Mouse (Mus musculus) kidney, embryonic 16.5 days (tissue): ENCODE measurements around the gene Ica1l. TPM values are rescaled to one million over a fixed set of nuclear protein-coding genes. Genes with fewer than 3 reads are reported as not detected.
"Not testable (repeated sequence)": the region's sequence is repeated elsewhere in the genome, so short reads cannot be mapped to it uniquely, and the experiment has no call there.

Experiments
- ATAC-seq: fragments of 200-750 bp; cut with Nextera tagmentation; 2 replicates; pipeline ENCODE4 v1.8.0; 2017; ENCODE audit warnings: moderate TSS enrichment; ENCODE audit not compliant: low FRiP score, low TSS enrichment
- H3K27ac ChIP-seq: fragments of 300-500 bp; sonication (generic); 2 replicates; pipeline ENCODE4 v1.5.1; 2014; ENCODE audit warnings: low read length
- H3K27me3 ChIP-seq: fragments of 300-500 bp; sonication (generic); 2 replicates; pipeline ENCODE4 v1.6.1; 2014; ENCODE audit warnings: low read length, control low read depth, mixed read lengths; ENCODE audit not compliant: insufficient read depth
- H3K36me3 ChIP-seq: fragments of 300-500 bp; sonication (generic); 2 replicates; pipeline ENCODE4 v1.6.1; 2014; ENCODE audit warnings: low read length, control low read depth, mixed read lengths; ENCODE audit not compliant: insufficient read depth
- H3K4me1 ChIP-seq: fragments of 300-500 bp; sonication (generic); 2 replicates; pipeline ENCODE4 v1.6.1; 2014; ENCODE audit warnings: low read length, control low read depth, mixed read lengths; ENCODE audit not compliant: insufficient read depth
- H3K4me2 ChIP-seq: fragments of 300-500 bp; sonication (generic); replicated peaks from 2 replicates; pipeline ENCODE4 v1.6.1; 2014; ENCODE audit warnings: low read depth, low read length
- H3K4me3 ChIP-seq: fragments of 300-500 bp; sonication (generic); 2 replicates; pipeline ENCODE4 v1.5.1; 2014; ENCODE audit warnings: mild to moderate bottlenecking, low read length
- H3K9ac ChIP-seq: fragments of 300-500 bp; sonication (generic); replicated peaks from 2 replicates; pipeline ENCODE4 v1.6.1; 2014; ENCODE audit warnings: low read length
- H3K9me3 ChIP-seq: fragments of 300-500 bp; sonication (generic); 2 replicates; pipeline ENCODE4 v1.6.1; 2016; ENCODE audit warnings: low read length, control low read depth
- WGBS: fragments of 180-500 bp; shearing (Covaris S2); extraction: QIAGEN DNeasy Blood & Tissue Kit; methylation state at CpG from one replicate; pipeline ENCODE4 v1.1.7; 2014; 5-methylcytosine and 5-hydroxymethylcytosine counted together
- polyA plus RNA-seq: library from polyadenylated mRNA; unstranded; fragments of >200 nt; fragmentation: Nextera tagmentation; extraction: Ambion mirVana; gene quantifications from 2 replicates; pipeline ENCODE4 v1.2.1, GENCODE M21; 2015

Gene Ica1l
- polyA plus RNA-seq, result 0.69 and 0.91 TPM in 2 replicates

GRCm38 (mm10) chr1:60042796-60043469 lies at the start of gene Ica1l:
Gene Ica1l, minus strand, starts transcription at chr1:60043184.
- ATAC-seq, result peak; percentile 92
- Histone ChIP-seq H3K4me3 (peak within 1 kb of the TSS; percentile 72), H3K4me2 (peak within 1 kb of the TSS; percentile 96), H3K36me3 (no peaks in the 10 kb centered on the region), H3K4me1 (peaks cover 6% of the 10 kb centered on the region; the same call in 1 of the 2 replicates), H3K27me3 (peaks cover 15% of the 10 kb centered on the region), H3K27ac (no peak within 1 kb of the TSS), H3K9ac (peak within 1 kb of the TSS; percentile 81), H3K9me3 (no peaks in the 10 kb centered on the region)
- under 1% methylated on average over 99 of the region's 99 CpGs for WGBS

GRCm38 (mm10) chr1:60076411-60076810 lies 33.4 kb upstream of the Ica1l start:
- Histone ChIP-seq H3K4me3 (no peak overlapping the region), H3K4me1 (no peaks in the 10 kb centered on the region), H3K27me3 (no peaks in the 10 kb centered on the region), H3K27ac (no peak overlapping the region), H3K9ac (no peak overlapping the region), H3K36me3 (peaks cover 29% of the 10 kb centered on the region), H3K9me3 (no peaks in the 10 kb centered on the region), H3K4me2 (no peak overlapping the region)
- no peak for ATAC-seq
- WGBS, result 71% methylated on average over 6 of the region's 6 CpGs

GRCm38 (mm10) chr1:60075590-60075989 lies 32.6 kb upstream of the Ica1l start:
- no peak overlapping the region for H3K27ac ChIP-seq
- no peak overlapping the region for H3K4me2 ChIP-seq
- H3K36me3 ChIP-seq, result peaks cover 26% of the 10 kb centered on the region
- no peaks in the 10 kb centered on the region for H3K4me1 ChIP-seq
- 50% methylated on average over 3 of the region's 3 CpGs for WGBS
- H3K4me3 ChIP-seq, result no peak overlapping the region
- H3K9me3 ChIP-seq, result no peaks in the 10 kb centered on the region
- no peak overlapping the region for H3K9ac ChIP-seq
- ATAC-seq, result no peak
- no peaks in the 10 kb centered on the region for H3K27me3 ChIP-seq

GRCm38 (mm10) chr1:60074935-60075334 lies 32.0 kb upstream of the Ica1l start:
- H3K27ac ChIP-seq, result no peak overlapping the region
- WGBS, result 79% methylated on average over 2 of the region's 2 CpGs

DNA sequence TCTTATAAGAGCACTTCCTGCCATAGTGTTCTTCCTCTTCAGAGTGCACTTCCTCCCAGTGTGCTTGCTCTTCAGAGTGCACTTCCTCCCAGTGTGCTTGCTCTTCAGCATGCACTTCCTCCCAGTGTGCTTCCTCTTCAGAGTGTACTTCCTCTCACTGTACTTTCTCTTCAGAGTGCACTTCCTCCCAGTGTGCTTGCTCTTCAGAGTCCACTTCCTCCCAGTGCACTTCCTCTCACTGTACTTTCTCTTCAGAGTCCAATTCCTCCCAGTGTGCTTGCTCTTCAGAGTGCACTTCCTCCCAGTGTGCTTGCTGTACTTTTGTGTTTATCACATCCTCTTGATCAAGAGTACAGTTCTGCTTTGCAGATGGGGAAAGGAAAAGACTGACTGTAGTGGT lies 27.7 kb upstream of the Ica1l start:
- not testable (repeated sequence) for ATAC-seq, H3K27ac ChIP-seq, H3K27me3 ChIP-seq, H3K9ac ChIP-seq, H3K4me1 ChIP-seq, H3K36me3 ChIP-seq, H3K9me3 ChIP-seq, H3K4me3 ChIP-seq, H3K4me2 ChIP-seq

More at GRCm38 (mm10) chr1:60074935-60075334, 32.0 kb upstream of the Ica1l start:
- ATAC-seq, result no peak
- no peak overlapping the region for H3K4me2 ChIP-seq
- no peak overlapping the region for H3K9ac ChIP-seq
- H3K9me3 ChIP-seq, result no peaks in the 10 kb centered on the region
- H3K4me1 ChIP-seq, result no peaks in the 10 kb centered on the region
- H3K4me3 ChIP-seq, result no peak overlapping the region
- H3K36me3 ChIP-seq, result peaks cover 26% of the 10 kb centered on the region
- H3K27me3 ChIP-seq, result no peaks in the 10 kb centered on the region

DNA sequence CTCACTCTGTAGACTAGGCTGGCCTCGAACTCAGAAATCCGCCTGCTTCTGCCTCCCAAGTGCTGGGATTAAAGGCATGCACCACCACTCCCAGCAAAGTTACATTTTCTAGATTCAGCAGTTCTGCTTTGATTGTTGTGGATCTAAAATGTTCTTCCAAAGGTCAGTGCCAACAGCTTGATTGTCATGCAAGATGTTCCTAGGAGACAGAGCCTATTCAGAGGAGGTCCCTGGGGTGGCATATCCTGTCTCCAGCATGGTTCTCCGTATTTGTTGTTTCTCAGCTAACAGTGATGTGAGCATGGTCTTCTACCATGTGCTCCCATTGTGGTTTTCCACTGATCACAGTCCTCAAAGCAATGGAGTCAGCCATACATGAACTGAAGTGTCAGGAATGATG lies 13.3 kb upstream of the Ica1l start:
- Histone ChIP-seq H3K27me3 (no peaks in the 10 kb centered on the region), H3K9me3 (no peaks in the 10 kb centered on the region), H3K4me2 (no peak overlapping the region), H3K9ac (no peak overlapping the region), H3K4me1 (no peaks in the 10 kb centered on the region), H3K36me3 (no peaks in the 10 kb centered on the region), H3K4me3 (no peak overlapping the region), H3K27ac (no peak overlapping the region)
- 80% methylated on average over 3 of the region's 3 CpGs for WGBS
- no peak for ATAC-seq

DNA sequence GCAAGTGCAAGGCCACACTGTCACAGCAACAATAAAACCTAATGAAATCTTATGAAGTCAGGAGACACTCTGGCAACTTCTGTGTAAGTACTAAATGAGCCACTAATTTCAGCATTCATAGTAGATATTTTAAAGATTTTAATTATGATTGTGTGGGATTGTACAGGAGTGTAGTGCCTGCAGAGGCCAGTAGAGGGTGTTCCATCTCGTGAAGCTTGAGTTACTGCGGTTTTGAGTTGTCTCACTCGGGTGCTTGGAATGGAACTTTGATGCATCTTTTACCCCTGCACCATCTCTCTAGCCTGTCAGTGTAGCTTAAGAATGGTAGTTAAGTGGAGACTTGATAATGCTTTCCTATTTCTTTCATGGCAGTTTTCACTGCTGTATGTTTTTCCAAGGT lies 11.7 kb upstream of the Ica1l start:
- no peak for ATAC-seq

GRCm38 (mm10) chr1:60047481-60047880 lies 4.5 kb upstream of the Ica1l start:
- not testable (repeated sequence) for ATAC-seq, H3K4me1 ChIP-seq, H3K36me3 ChIP-seq, H3K4me2 ChIP-seq, H3K9ac ChIP-seq, H3K4me3 ChIP-seq, H3K9me3 ChIP-seq, H3K27ac ChIP-seq
- WGBS, result 91% methylated on average over 5 of the region's 5 CpGs
- H3K27me3 ChIP-seq, result peaks cover 11% of the 10 kb centered on the region

More for the DNA sequence above, 11.7 kb upstream of the Ica1l start:
- H3K4me1 ChIP-seq, result no peaks in the 10 kb centered on the region
- no peak overlapping the region for H3K4me3 ChIP-seq
- no peak overlapping the region for H3K9ac ChIP-seq
- no peaks in the 10 kb centered on the region for H3K9me3 ChIP-seq
- no peak overlapping the region for H3K4me2 ChIP-seq
- H3K36me3 ChIP-seq, result no peaks in the 10 kb centered on the region
- no peaks in the 10 kb centered on the region for H3K27me3 ChIP-seq
- no peak overlapping the region for H3K27ac ChIP-seq
- 38% methylated on average over 3 of the region's 3 CpGs for whole genome bisulfite sequencing

DNA sequence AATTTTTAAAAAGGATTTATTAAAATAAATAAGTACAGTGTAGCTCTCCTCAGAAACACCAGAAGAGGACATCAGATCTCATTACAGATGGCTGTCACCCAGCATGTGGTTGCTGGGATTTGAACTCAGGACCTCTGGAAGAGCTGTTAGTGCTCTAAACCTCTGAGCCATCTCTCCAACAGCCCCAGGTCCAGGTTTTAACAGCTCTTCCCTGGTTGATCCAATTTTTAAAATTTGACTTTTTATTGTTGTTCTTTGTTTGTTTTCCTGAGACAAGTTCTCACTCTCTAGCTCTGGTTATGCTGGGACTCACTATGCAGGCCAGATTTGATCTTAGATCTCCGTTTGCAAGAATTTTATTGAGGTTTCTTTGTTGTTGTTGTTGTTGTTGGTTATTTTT lies 1.6 kb upstream of the Ica1l start:
- 88% methylated on average over 1 of the region's 1 CpGs for WGBS
- no peak overlapping the region for H3K4me2 ChIP-seq
- ATAC-seq, result no peak
- H3K4me1 ChIP-seq, result peaks cover 6% of the 10 kb centered on the region; the same call in 1 of the 2 replicates
- no peaks in the 10 kb centered on the region for H3K36me3 ChIP-seq
- H3K9ac ChIP-seq, result no peak overlapping the region
- H3K27ac ChIP-seq, result no peak overlapping the region
- no peaks in the 10 kb centered on the region for H3K9me3 ChIP-seq
- peaks cover 15% of the 10 kb centered on the region for H3K27me3 ChIP-seq
- no peak overlapping the region for H3K4me3 ChIP-seq

DNA sequence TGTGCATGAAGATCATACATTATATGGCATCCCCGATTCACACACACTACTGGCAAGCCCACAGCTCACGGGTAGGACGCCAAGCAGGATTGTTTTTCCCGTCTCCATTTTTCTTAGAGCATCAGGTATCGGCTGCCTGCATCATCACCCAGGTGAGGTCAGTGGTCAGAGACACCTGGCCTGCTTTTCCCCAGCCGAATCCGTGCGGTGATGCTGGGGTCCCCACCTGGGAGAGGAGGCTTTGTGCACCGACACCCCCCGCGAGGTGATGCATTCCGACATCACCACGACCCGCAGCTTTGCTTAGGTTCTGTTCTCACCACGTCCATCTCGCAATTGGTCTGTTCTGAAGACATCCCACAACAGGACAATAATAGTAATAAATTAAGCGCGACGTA lies 587 bp downstream of the Ica1l start:
- H3K4me2 ChIP-seq, result peak overlapping the region; percentile 96
- H3K9ac ChIP-seq, result peak overlapping the region; percentile 81
- H3K4me1 ChIP-seq, result peaks cover 6% of the 10 kb centered on the region; the same call in 1 of the 2 replicates
- H3K4me3 ChIP-seq, result peak overlapping the region; percentile 72
- peak; percentile 65 for ATAC-seq
- H3K9me3 ChIP-seq, result no peaks in the 10 kb centered on the region
- 3% methylated on average over 19 of the region's 19 CpGs for WGBS
- H3K27ac ChIP-seq, result no peak overlapping the region
- no peaks in the 10 kb centered on the region for H3K36me3 ChIP-seq
- H3K27me3 ChIP-seq, result peaks cover 15% of the 10 kb centered on the region
